Mouse (Mus musculus): ENCODE measurements around the gene Gm26920. TPM values are rescaled to one million over a fixed set of nuclear protein-coding genes. Genes with fewer than 3 reads are reported as not detected.

Gene Gm26920
- 0.59 and 0.85 TPM in 2 replicates for polyA plus RNA-seq (2021; fragmentation: Nextera tagmentation)
- long read RNA-seq, experiment 1, partial matches to known transcripts, result 0 of 5 reads
- long read RNA-seq, experiment 1, other reads (novel, unspliced or antisense), result 3 of 5 reads
- long read RNA-seq, experiment 2, partial matches to known transcripts, result 0 of 7 reads
- long read RNA-seq, experiment 2, other reads (novel, unspliced or antisense), result 5 of 7 reads

GRCm38 (mm10) chr7:30090092-30090969 is at the start of gene Gm26920, which contains the start of gene Zfp566:
Gene Gm26920, minus strand, starts transcription at chr7:30090410.
Gene Zfp566, minus strand, starts transcription at chr7:30090527.

GRCm38 (mm10) chr7:30121308-30122187 is 31.3 kb upstream of the Gm26920 start, which contains the start of gene Zfp382:
Gene Zfp382, plus strand, starts transcription at chr7:30121942.

GRCm38 (mm10) chr7:30094646-30095429 is 4.6 kb upstream of the Gm26920 start, which contains the start of gene Zfp260:
Gene Zfp260, plus strand, starts transcription at chr7:30094777.

GRCm38 (mm10) chr7:30072146-30073028 is 17.8 kb downstream of the Gm26920 start, which contains the start of gene Zfp82:
Gene Zfp82, minus strand, starts transcription at chr7:30072900.

GRCm38 (mm10) chr7:30050882-30051548 is 39.2 kb downstream of the Gm26920 start, which contains the start of gene Zfp14:
Gene Zfp14, minus strand, starts transcription at chr7:30051380.

Other genes with a start within 250 kb of the Gm26920 start
- gene Zfp940, start 236.7 kb downstream of the Gm26920 start, polyA plus RNA-seq (2021; fragmentation: Nextera tagmentation), result 5.5 TPM in 2 replicates
- gene Zfp420, start 230.4 kb downstream of the Gm26920 start, polyA plus RNA-seq (2021; fragmentation: Nextera tagmentation), result 5.6 and 7.6 TPM in 2 replicates
- gene Zfp27, start 183.8 kb downstream of the Gm26920 start, polyA plus RNA-seq (2021; fragmentation: Nextera tagmentation), result 6.9 and 9.4 TPM in 2 replicates
- gene Zfp383, start 182.2 kb downstream of the Gm26920 start, polyA plus RNA-seq (2021; fragmentation: Nextera tagmentation), result 1.4 and 1.8 TPM in 2 replicates
- 7.3 and 10.7 TPM in 2 replicates for gene Zfp74, start 136.3 kb downstream of the Gm26920 start, polyA plus RNA-seq (2021; fragmentation: Nextera tagmentation)
- 0.28 and 0.87 TPM in 2 replicates for gene Zfp568, start 106.5 kb downstream of the Gm26920 start, polyA plus RNA-seq (2021; fragmentation: Nextera tagmentation)
- gene Zfp14, start 39.0 kb downstream of the Gm26920 start, polyA plus RNA-seq (2021; fragmentation: Nextera tagmentation), result 4.4 and 5.3 TPM in 2 replicates
- gene Zfp82, start 17.5 kb downstream of the Gm26920 start, polyA plus RNA-seq (2021; fragmentation: Nextera tagmentation), result 2.5 TPM in 2 replicates
- 7.2 and 9.2 TPM in 2 replicates for gene Zfp566, start 117 bp upstream of the Gm26920 start, polyA plus RNA-seq (2021; fragmentation: Nextera tagmentation)
- gene Zfp260, start 4.4 kb upstream of the Gm26920 start, polyA plus RNA-seq (2021; fragmentation: Nextera tagmentation), result 52.2 and 70.6 TPM in 2 replicates
- gene Zfp382, start 31.5 kb upstream of the Gm26920 start, polyA plus RNA-seq (2021; fragmentation: Nextera tagmentation), result 6.5 and 10.3 TPM in 2 replicates
- gene Zfp146, start 79.3 kb upstream of the Gm26920 start, polyA plus RNA-seq (2021; fragmentation: Nextera tagmentation), result 3.5 and 6.3 TPM in 2 replicates
- gene Cox7a1, start 93.7 kb upstream of the Gm26920 start, polyA plus RNA-seq (2021; fragmentation: Nextera tagmentation), result 16.1 and 18.0 TPM in 2 replicates
- gene Capns1, start 108.4 kb upstream of the Gm26920 start, polyA plus RNA-seq (2021; fragmentation: Nextera tagmentation), result 33.9 and 42.1 TPM in 2 replicates
- gene Polr2i, start 141.5 kb upstream of the Gm26920 start, polyA plus RNA-seq (2021; fragmentation: Nextera tagmentation), result 137 and 163 TPM in 2 replicates
- 249 and 338 TPM in 2 replicates for gene Tbcb, start 141.9 kb upstream of the Gm26920 start, polyA plus RNA-seq (2021; fragmentation: Nextera tagmentation)
- not detected in 2 replicates for gene Ovol3, start 145.3 kb upstream of the Gm26920 start, polyA plus RNA-seq (2021; fragmentation: Nextera tagmentation)
- gene Thap8, start 189.7 kb upstream of the Gm26920 start, polyA plus RNA-seq (2021; fragmentation: Nextera tagmentation), result 0.15 and 0.24 TPM in 2 replicates
- 0.26 and 0.46 TPM in 2 replicates for gene Wdr62, start 190.0 kb upstream of the Gm26920 start, polyA plus RNA-seq (2021; fragmentation: Nextera tagmentation)
- 112 and 324 TPM in 2 replicates for gene Clip3, start 201.3 kb upstream of the Gm26920 start, polyA plus RNA-seq (2021; fragmentation: Nextera tagmentation)
- gene Alkbh6, start 218.3 kb upstream of the Gm26920 start, polyA plus RNA-seq (2021; fragmentation: Nextera tagmentation), result 144 and 154 TPM in 2 replicates
- 0.79 and 1.5 TPM in 2 replicates for gene Syne4, start 224.4 kb upstream of the Gm26920 start, polyA plus RNA-seq (2021; fragmentation: Nextera tagmentation)
- gene E130208F15Rik, start 231.3 kb upstream of the Gm26920 start, polyA plus RNA-seq (2021; fragmentation: Nextera tagmentation), result 4.9 TPM in 1 of 2 replicates, not detected in the other
- 22.9 and 31.6 TPM in 2 replicates for gene Sdhaf1, start 233.5 kb upstream of the Gm26920 start, polyA plus RNA-seq (2021; fragmentation: Nextera tagmentation)

Data from left cerebral cortex, adult 6 months (tissue).